Mouse (Mus musculus) neural tube, embryonic 10.5 days (tissue): ENCODE data around the gene Cbarp.

ENCODE experiments used
- DNase-seq: peaks from one replicate; pipeline ENCODE4 v3.0.0-alpha.2; 2017; ENCODE audit warnings: low spot score; ENCODE audit errors: extremely low spot score

The Cbarp gene

DNA sequence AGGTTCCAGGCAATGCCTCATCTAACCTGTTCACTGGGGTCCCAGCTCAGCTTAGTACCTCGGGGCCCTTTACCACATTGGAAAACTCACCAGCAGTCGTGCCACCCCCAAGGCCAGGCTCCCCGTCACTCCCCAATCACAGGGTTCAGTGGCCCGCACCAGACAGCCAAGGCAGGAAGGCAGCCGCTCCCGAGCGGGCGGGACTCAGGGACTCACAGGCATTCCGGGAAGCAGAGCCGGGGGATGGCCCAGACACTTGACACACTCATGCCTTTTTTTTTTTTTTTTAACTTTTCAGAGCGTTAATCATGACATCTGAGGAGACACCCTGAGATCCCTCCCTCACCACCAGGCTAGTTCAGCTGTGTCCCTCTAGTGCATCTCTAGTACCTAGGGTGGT, 39.7 kb downstream of the Cbarp start:
- DNase-seq = no peak

DNA sequence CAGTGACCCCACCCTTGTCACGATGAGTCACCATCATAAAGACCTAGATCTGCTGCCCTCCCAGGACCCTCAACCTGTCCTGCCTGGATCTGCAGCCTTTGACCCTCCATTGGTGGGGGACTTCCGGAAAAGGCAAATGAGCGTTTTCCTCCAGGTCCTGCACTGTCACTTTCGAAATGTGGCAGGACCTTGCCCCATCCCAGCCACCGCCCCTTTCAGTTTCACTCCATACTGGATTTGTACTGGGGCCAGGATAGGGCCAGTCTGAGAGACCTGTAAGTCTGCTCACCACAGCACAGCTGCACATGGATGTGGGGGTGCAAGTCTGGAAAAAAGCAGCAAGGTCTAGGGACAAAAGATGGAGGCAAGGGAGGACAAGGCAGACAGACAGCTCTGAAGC, 42.0 kb downstream of the Cbarp start:
- no peak for DNase-seq

DNA sequence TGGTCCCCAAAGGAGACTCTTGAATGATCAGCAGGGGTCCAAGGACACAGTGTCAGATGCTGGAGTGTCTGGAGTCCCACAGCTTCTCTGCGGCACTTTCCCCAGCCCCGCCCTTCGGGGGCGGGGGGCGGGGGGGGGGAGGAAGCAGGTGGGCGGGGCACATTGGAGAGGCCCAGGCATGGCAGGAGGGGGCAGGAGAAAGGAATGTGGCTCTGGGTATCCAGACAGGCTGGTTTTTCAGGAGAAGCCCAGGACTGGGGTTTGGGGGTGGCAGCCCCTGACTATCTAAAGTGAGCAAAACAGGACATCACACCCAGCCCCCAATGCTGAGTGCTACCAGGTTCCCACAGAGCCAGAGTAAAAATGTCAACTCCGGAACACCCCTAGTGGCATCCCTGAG, 43.4 kb downstream of the Cbarp start:
- no peak for DNase-seq

DNA sequence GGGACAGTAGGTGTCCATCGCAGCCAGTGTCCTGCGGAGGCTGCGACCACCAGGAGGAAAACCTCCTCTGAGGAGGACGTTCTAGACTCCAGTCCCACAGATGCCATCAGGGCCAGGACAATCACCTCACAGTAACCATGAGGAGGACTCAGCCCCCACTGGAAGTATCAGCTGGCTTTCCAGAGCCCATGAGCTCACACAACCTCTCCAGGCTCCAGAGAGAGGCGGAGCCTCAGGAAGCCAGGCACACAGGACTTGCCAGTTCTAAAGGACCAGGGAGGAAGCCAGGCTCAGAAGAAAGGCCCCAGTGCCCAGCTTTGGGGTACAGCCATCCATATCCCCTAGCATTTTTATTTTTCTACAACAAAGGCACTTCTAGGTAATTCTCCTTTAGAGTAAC, 45.1 kb downstream of the Cbarp start:
- no peak for DNase-seq

DNA sequence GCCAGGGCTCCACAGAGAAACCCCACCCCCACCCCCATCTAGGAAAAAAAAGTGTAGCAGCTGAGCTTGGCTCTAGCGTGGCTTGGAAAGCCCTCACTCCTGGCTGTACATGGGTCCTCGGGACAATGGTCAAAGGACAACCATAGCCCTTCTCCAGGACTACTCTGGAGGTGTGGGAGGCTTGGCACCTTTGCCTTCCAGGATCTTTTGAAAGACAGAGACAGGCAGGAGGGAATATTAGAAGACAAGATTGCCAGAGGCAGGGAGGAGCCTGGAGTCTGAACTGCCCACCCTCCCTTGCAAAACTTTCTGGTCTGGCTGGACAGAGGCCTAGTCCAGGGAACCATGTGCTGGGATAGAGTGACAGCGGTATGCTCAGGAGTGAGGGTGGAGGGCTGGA, 46.0 kb downstream of the Cbarp start:
- no peak for DNase-seq

DNA sequence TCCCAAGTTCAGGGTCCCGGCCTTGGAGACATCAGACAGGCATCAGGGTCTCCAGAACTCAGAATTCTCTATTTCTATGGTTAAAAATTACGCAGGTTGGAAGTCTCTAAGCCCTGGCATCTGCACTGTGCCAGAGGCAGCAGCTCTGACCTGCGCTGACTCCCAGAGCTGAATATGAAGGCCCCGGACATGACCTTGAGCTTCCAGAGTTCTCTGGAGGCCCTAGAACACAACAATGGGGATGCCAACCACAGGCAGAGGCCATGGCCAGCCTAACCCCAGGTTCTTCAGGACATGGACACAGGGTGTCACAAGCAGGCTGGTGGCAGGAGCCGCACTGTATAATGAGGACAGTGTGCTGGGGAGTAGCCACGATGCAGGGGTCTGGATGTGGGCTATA, 46.5 kb downstream of the Cbarp start:
- no peak for DNase-seq

DNA sequence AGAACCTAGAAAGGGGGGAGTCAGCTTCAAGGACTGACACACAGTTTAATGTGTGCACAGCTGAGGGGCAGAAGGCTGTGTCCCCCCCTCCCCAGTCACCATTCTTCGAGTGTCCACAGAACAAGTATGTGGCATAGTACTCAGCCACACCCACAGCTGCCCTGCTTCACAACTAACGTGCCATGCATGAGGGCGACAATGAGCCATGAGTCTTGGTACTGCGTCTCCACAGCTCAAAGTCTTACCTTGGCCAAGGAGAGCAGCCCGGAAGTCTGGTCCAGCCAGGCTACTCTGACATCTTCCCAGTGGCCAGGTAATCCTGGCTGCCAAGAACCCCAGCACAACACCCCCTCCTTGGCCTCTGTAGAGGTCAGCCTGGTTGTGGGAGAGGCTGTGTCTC, 47.9 kb downstream of the Cbarp start:
- DNase-seq = no peak

DNA sequence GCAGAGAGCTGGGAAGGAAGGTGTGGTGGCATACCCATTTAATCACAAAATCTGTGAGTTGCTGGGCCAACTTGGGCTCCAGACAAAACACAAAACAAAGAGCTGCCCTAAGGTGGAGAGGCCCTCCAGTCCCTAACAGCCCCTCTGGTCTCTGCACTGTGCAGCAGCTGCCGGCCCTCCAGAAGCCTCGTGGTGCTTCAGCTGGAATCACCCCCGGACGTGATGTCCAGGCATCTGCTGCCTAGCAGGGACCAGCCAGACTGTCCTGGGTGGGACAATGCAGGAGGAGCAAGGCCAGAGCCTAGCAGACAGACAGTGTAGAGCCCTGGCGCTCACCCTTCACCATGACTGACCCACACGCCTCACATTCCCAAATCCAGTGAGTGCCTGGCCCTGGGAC, 49.1 kb downstream of the Cbarp start:
- no peak for DNase-seq

DNA sequence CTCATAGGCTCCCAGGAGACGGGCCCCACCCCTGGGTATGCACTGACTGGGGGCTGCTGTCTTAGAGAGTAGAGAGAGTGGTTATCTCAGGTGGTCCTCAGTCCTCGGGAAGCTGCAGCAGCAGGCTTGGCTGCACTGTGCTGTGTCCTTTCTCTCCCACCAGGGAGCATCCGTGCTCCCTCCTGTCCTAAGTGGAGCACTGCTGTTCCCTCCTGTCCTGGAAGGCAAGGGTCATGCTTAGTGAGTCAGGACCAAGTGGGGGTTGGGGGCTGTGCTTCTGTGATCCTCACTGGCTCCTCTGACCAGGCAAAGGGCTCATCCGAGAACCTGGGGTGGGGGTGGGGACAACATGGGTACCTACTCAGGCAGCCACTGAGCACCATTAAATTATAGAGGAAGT, 51.5 kb downstream of the Cbarp start:
- no peak for DNase-seq

DNA sequence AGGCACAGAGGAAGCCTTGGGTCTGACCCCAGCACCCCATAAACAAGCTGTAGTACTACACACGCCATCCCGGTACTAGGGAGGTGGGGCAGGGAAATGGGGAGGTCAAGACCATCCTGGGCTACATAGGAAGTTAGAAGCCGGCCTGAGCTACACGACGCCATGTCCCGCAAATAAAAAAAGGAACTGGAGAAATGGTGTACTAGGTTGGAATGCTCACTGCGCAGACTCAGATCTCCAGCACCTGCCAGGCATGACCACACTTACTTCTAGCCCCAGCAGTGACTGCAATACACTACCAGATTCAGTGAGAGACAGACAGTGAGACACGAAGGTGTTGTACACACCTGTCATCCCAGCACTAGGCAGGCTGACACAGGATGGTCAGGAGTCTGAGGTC, 53.2 kb downstream of the Cbarp start:
- DNase-seq = no peak

DNA sequence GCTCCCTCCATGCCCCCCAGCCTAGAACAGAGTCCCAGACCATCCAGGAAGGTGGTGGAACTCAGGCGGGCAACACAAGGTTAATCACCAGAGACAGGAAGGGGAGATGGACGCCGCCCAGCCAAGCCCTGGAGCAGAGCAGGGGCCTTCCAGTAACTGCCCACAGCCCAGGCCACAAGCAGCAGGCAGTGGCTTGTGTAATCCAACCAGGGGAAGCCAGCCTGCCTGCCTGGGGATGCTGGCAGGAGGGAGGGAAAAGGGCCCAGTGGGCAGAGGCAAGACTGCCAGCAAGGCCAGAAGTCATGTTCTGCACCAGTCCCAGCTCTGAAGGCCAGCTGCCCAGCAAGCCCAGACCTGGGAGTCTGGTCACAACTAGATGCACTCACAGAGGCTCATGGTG, 53.8 kb downstream of the Cbarp start:
- DNase-seq = no peak

DNA sequence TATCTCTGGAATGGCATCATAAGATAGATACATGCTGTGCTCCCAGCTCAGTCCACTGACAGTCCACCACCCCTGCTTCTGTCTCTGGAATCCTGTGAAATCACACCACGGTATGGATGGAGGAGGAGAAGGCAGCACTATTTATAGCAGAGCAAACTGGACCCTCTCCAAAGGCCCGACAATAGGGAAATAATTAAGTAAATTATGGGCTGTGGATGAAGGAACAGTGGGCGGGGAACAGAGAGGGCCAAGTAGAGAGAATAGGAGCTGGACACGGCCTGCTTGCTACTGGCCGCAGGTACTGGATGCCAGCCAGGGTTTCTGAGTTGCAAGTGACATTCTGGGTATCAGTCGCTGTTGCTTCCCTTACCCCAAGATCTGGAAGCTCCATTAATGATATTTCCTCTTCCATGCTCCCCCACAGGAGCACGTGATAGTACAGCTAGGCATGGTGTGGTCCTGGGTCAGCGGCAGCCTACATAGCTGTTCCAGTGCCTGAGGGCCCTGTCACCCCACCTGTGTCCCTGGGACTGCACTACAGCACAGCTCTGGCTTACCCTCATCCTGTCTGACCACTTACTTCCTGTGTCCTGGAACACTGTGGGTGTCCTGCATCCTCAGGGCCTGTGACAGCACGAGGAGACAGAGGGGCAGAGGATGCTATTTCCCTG, 55.7 kb downstream of the Cbarp start:
- DNase-seq = no peak

DNA sequence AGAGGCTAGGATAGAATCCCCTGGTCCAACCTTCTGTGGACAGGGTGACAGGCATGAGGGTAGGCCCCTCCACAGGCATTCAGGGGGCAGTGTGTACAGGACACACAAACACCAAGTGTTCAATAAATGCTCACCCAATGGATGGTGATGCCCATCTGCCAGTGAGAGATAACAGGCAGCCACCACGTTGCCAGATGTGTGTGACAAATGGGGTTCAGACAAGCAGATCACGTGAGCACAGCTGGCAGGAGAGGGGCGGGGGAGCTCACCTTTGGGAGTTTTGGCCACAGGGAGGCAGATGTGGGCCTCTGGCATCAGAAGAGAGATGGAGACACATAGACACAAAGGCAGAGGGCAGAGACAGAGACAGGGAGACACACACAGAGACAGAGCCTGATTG, 59.6 kb downstream of the Cbarp start:
- no peak for DNase-seq
